Mouse (Mus musculus): Measurements from ENCODE around the gene Wsb2. TPM values are rescaled to one million over a fixed set of nuclear protein-coding genes. Genes with fewer than 3 reads are reported as not detected.

Wsb2 gene
- polyA plus RNA-seq, 1 experiment = 23.5 TPM

- WGBS = 92% methylated on average over 2 of the region's 2 CpGs
- Histone ChIP-seq H3K4me1 (ENCODE audit: control insufficient read depth, insufficient read depth, low read length) (no peaks in the 10 kb centered on the region), H3K4me3 (replicated peaks; ENCODE audit: control insufficient read depth, low read depth, low read length) (no peak overlapping the region), H3K27ac (ENCODE audit: control insufficient read depth, insufficient read depth, low read depth, low read length, poor library complexity) (no peak overlapping the region)
- TF ChIP-seq POLR2A (IDR thresholded peaks at IDR 0.05; ENCODE audit: borderline replicate concordance, control insufficient read depth, low read depth, low read length) = no peak
- no peak for TF ChIP-seq CTCF (IDR thresholded peaks at IDR 0.05; ENCODE audit: control insufficient read depth, insufficient read depth, low read length)
Observed at GRCm38 (mm10) chr5:117347838-117348237, 9.3 kb upstream of the Wsb2 start.

- H3K27ac ChIP-seq (ENCODE audit: control insufficient read depth, insufficient read depth, low read depth, low read length, poor library complexity) = no peak overlapping the region
- no peak overlapping the region for H3K4me3 ChIP-seq (replicated peaks; ENCODE audit: control insufficient read depth, low read depth, low read length)
- TF ChIP-seq CTCF (IDR thresholded peaks at IDR 0.05; ENCODE audit: control insufficient read depth, insufficient read depth, low read length) = no peak
- TF ChIP-seq POLR2A (IDR thresholded peaks at IDR 0.05; ENCODE audit: borderline replicate concordance, control insufficient read depth, low read depth, low read length) = no peak
- H3K4me1 ChIP-seq (ENCODE audit: control insufficient read depth, insufficient read depth, low read length) = no peaks in the 10 kb centered on the region
- 78% methylated on average over 19 of the region's 19 CpGs for WGBS
Observed at GRCm38 (mm10) chr5:117348279-117348678, 8.8 kb upstream of the Wsb2 start.

GRCm38 (mm10) chr5:117354121-117354520, 3.0 kb upstream of the Wsb2 start:
- H3K27ac ChIP-seq (ENCODE audit: control insufficient read depth, insufficient read depth, low read depth, low read length, poor library complexity) = no peak overlapping the region
- TF ChIP-seq CTCF (IDR thresholded peaks at IDR 0.05; ENCODE audit: control insufficient read depth, insufficient read depth, low read length) (no peak), POLR2A (IDR thresholded peaks at IDR 0.05; ENCODE audit: borderline replicate concordance, control insufficient read depth, low read depth, low read length) (no peak)
- no peak overlapping the region for H3K4me3 ChIP-seq (replicated peaks; ENCODE audit: control insufficient read depth, low read depth, low read length)
- WGBS = 6% methylated on average over 8 of the region's 8 CpGs
- no peaks in the 10 kb centered on the region for H3K4me1 ChIP-seq (ENCODE audit: control insufficient read depth, insufficient read depth, low read length)

GRCm38 (mm10) chr5:117355648-117356303, 1.3 kb upstream of the Wsb2 start:
- H3K4me1 ChIP-seq (ENCODE audit: control insufficient read depth, insufficient read depth, low read length) = peaks cover 1% of the 10 kb centered on the region; the same call in 1 of the 2 replicates
- H3K4me3 ChIP-seq (replicated peaks; ENCODE audit: control insufficient read depth, low read depth, low read length) = no peak overlapping the region
- no peak for TF ChIP-seq POLR2A (IDR thresholded peaks at IDR 0.05; ENCODE audit: borderline replicate concordance, control insufficient read depth, low read depth, low read length)
- TF ChIP-seq CTCF (IDR thresholded peaks at IDR 0.05; ENCODE audit: control insufficient read depth, insufficient read depth, low read length) = no peak
- 42% methylated on average over 14 of the region's 14 CpGs for WGBS
- H3K27ac ChIP-seq (ENCODE audit: control insufficient read depth, insufficient read depth, low read depth, low read length, poor library complexity) = no peak overlapping the region

- TF ChIP-seq POLR2A (IDR thresholded peaks at IDR 0.05; ENCODE audit: borderline replicate concordance, control insufficient read depth, low read depth, low read length) (no peak), CTCF (IDR thresholded peaks at IDR 0.05; ENCODE audit: control insufficient read depth, insufficient read depth, low read length) (no peak)
- peak overlapping the region; percentile 60 for H3K4me3 ChIP-seq (replicated peaks; ENCODE audit: control insufficient read depth, low read depth, low read length)
- H3K27ac ChIP-seq (ENCODE audit: control insufficient read depth, insufficient read depth, low read depth, low read length, poor library complexity) = no peak overlapping the region; the same call in 1 of the 2 replicates
- 1% methylated on average over 24 of the region's 24 CpGs for WGBS
- H3K4me1 ChIP-seq (ENCODE audit: control insufficient read depth, insufficient read depth, low read length) = peaks cover 1% of the 10 kb centered on the region
Observed at GRCm38 (mm10) chr5:117356365-117357128, 557 bp upstream of the Wsb2 start.

GRCm38 (mm10) chr5:117357478-117358247, 559 bp downstream of the Wsb2 start:
- Histone ChIP-seq H3K4me1 (ENCODE audit: control insufficient read depth, insufficient read depth, low read length) (peaks cover 1% of the 10 kb centered on the region), H3K4me3 (replicated peaks; ENCODE audit: control insufficient read depth, low read depth, low read length) (peak overlapping the region; percentile 86), H3K27ac (ENCODE audit: control insufficient read depth, insufficient read depth, low read depth, low read length, poor library complexity) (peak overlapping the region; percentile 46)
- TF ChIP-seq POLR2A (IDR thresholded peaks at IDR 0.05; ENCODE audit: borderline replicate concordance, control insufficient read depth, low read depth, low read length) = no peak
- no peak for TF ChIP-seq CTCF (IDR thresholded peaks at IDR 0.05; ENCODE audit: control insufficient read depth, insufficient read depth, low read length)
- WGBS = 2% methylated on average over 49 of the region's 49 CpGs

- 33% methylated on average over 6 of the region's 6 CpGs for WGBS
- no peak for TF ChIP-seq CTCF (IDR thresholded peaks at IDR 0.05; ENCODE audit: control insufficient read depth, insufficient read depth, low read length)
- Histone ChIP-seq H3K27ac (ENCODE audit: control insufficient read depth, insufficient read depth, low read depth, low read length, poor library complexity) (no peak overlapping the region), H3K4me3 (replicated peaks; ENCODE audit: control insufficient read depth, low read depth, low read length) (peak overlapping the region; percentile 86), H3K4me1 (ENCODE audit: control insufficient read depth, insufficient read depth, low read length) (peaks cover 2% of the 10 kb centered on the region)
Observed at GRCm38 (mm10) chr5:117358248-117358630, 1.1 kb downstream of the Wsb2 start.

DNA sequence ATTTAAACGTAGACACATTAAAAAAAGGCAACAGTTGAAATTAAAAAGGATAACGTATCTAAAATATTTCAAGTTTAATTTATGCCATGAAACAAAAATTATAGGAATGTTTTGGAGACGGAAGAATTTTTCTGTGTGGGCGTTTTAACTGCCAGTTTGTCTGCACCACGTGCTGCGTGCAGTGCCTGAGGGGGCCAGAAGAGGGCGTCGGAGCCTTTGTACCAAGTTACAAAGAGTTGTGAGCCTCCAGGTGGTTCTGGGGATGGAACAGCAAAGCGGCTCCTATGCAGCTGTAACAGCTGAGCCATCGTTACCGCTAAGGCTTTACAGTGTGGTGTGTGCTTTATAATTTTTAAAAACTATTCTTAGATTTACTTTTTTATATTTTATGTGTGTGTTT, 1.6 kb downstream of the Wsb2 start:
- no peak overlapping the region for H3K27ac ChIP-seq (ENCODE audit: control insufficient read depth, insufficient read depth, low read depth, low read length, poor library complexity)

More for the DNA sequence above, 1.6 kb downstream of the Wsb2 start:
- Histone ChIP-seq H3K4me3 (replicated peaks; ENCODE audit: control insufficient read depth, low read depth, low read length) (no peak overlapping the region), H3K4me1 (ENCODE audit: control insufficient read depth, insufficient read depth, low read length) (peaks cover 3% of the 10 kb centered on the region)
- TF ChIP-seq POLR2A (IDR thresholded peaks at IDR 0.05; ENCODE audit: borderline replicate concordance, control insufficient read depth, low read depth, low read length) (no peak), CTCF (IDR thresholded peaks at IDR 0.05; ENCODE audit: control insufficient read depth, insufficient read depth, low read length) (peak; percentile 62)
- 60% methylated on average over 11 of the region's 11 CpGs for WGBS
